Mouse (Mus musculus): ENCODE data around the gene Ankib1. TPM values are rescaled to one million over a fixed set of nuclear protein-coding genes. Genes with fewer than 3 reads are reported as not detected.

Ankib1 gene
- polyA plus RNA-seq (2014; fragmentation: Nextera tagmentation; extraction: Ambion mirVana): 11.4 and 12.4 TPM in 2 replicates

DNA sequence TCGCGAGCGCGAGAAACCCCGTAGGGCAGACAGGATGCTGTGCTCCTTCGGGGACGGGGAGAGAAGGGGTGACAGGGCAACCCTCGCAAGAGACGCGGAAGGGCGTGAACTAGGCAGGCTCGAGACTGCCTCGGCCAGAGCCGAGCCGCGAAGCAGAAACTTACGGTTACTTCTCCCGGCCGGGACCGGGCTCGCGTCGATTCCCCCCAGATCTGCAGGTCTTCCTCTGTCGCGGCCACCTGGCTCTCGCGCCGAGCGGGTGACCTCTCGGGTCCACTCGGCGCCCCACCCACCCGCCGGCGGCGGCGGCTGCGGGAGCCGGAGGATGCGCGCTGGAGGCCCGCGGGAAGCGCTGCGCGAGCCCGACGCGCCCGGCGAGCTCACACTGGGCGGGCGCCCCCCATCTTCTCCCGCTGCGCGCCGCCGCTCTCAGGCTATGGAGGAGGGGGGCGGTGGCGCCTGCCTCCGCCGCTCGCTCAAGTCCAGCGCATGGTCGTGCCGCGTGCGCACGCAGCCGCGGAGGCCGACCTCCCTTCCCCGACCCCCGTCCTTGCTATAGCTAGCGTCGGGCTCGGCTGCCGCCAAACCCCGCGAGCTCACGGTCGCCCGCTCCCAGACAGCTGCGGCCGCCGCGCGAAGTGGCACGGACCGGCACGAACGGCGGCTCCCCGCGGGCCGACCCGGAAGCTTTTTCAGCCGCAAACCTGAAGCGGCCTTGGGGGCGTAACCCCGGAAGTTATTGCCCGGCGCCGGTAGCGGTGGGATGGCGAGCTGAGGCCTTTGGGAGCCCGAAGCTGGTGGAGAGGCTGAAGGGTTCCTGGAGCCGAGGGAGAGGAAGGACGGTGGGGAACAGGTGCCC lies at the start of gene Ankib1, which contains the start of gene Krit1:
Gene Ankib1, minus strand, starts transcription at position 493 of the 859 bp plus-strand sequence.
Gene Krit1, plus strand, starts transcription at position 752 of the 859 bp plus-strand sequence.
- H3K4me2 ChIP-seq (ENCODE audit: low read length): peak within 1 kb of the TSS; percentile 77
- peaks cover 4% of the 10 kb centered on the region for H3K4me1 ChIP-seq (replicated peaks; ENCODE audit: control insufficient read depth, insufficient read depth, low read length)
- peak within 1 kb of the TSS; percentile 75 for H3K4me3 ChIP-seq (ENCODE audit: low read depth, low read length)
- H3K36me3 ChIP-seq (ENCODE audit: control insufficient read depth, insufficient read depth, low read length): no peaks in the 10 kb centered on the region
- peak within 1 kb of the TSS; percentile 76 for H3K9ac ChIP-seq (ENCODE audit: low read length)
- H3K27me3 ChIP-seq (replicated peaks; ENCODE audit: control insufficient read depth, insufficient read depth, low read length): no peaks in the 10 kb centered on the region
- DNase-seq (ENCODE audit: low spot score) (peak; percentile 94), ATAC-seq (replicated peaks; ENCODE audit: low FRiP score, low TSS enrichment, low read depth) (peak; percentile 96)
- H3K27ac ChIP-seq (ENCODE audit: low read depth): peak within 1 kb of the TSS; percentile 80
- under 1% methylated on average over 94 of the region's 109 CpGs for WGBS
- H3K9me3 ChIP-seq (ENCODE audit: control insufficient read depth, low read length): no peaks in the 10 kb centered on the region

DNA sequence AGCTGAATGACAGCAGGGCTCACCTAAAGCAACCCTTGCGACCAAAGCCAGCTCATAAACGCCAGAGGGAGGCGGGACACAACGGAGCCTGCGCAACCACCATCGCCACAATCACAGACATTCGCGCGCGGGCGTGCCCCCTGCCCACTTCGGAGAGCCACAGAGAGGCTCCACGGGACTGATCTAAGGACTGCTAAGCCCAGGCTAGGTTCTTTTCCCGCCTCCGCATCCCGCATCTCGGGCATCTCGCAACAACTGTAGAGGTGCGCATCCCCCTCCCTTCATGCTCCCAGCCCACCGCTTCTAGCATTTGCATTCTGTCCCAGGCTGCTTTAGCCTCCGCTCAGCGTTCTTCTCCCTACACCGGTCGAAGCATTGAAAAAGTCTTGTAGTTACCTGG lies 42.3 kb upstream of the Ankib1 start, which contains the start of gene Lrrd1:
Gene Lrrd1, plus strand, starts transcription at position 148 of the 400 bp plus-strand sequence.
- no peak for ATAC-seq (replicated peaks; ENCODE audit: low FRiP score, low TSS enrichment, low read depth)

DNA sequence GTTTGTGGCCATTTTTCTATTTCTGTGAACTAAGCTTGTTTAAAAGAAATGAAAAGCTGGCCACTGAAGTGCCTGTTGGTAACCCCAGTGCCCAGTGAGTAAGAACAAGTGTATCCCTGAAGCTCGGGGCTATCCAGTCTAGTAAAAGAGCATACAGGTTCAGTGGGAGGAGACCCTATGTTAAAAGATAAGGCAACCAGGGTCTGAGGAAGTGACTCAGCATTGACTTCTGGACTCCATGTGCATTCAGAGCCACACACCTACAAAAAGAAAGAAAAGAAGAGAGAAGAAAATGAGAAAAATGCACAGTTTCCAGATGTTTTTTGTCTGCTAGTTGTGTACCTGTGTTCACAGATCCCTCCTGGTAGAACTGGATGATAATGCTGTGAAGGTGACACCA lies 31.4 kb upstream of the Ankib1 start:
- no peaks in the 10 kb centered on the region for H3K9me3 ChIP-seq (ENCODE audit: control insufficient read depth, low read length)
- H3K4me3 ChIP-seq (ENCODE audit: low read depth, low read length): no peak overlapping the region
- DNase-seq (ENCODE audit: low spot score) (no peak), ATAC-seq (replicated peaks; ENCODE audit: low FRiP score, low TSS enrichment, low read depth) (no peak)
- no peak overlapping the region for H3K9ac ChIP-seq (ENCODE audit: low read length)
- H3K4me2 ChIP-seq (ENCODE audit: low read length): no peak overlapping the region
- no peaks in the 10 kb centered on the region for H3K27me3 ChIP-seq (replicated peaks; ENCODE audit: control insufficient read depth, insufficient read depth, low read length)
- no peaks in the 10 kb centered on the region for H3K4me1 ChIP-seq (replicated peaks; ENCODE audit: control insufficient read depth, insufficient read depth, low read length)
- H3K27ac ChIP-seq (ENCODE audit: low read depth): no peak overlapping the region
- WGBS: 76% methylated on average over 1 of the region's 1 CpGs
- H3K36me3 ChIP-seq (ENCODE audit: control insufficient read depth, insufficient read depth, low read length): peaks cover 49% of the 10 kb centered on the region

More for the DNA sequence above, 42.3 kb upstream of the Ankib1 start, which contains the start of gene Lrrd1:
- Histone ChIP-seq H3K36me3 (ENCODE audit: control insufficient read depth, insufficient read depth, low read length) (peaks cover 10% of the 10 kb centered on the region; the same call in 1 of the 2 replicates), H3K4me1 (replicated peaks; ENCODE audit: control insufficient read depth, insufficient read depth, low read length) (no peaks in the 10 kb centered on the region), H3K27me3 (replicated peaks; ENCODE audit: control insufficient read depth, insufficient read depth, low read length) (no peaks in the 10 kb centered on the region), H3K9ac (ENCODE audit: low read length) (no peak within 1 kb of the TSS; the same call in 1 of the 2 replicates), H3K9me3 (ENCODE audit: control insufficient read depth, low read length) (no peaks in the 10 kb centered on the region), H3K27ac (ENCODE audit: low read depth) (no peak within 1 kb of the TSS), H3K4me3 (ENCODE audit: low read depth, low read length) (peak within 1 kb of the TSS; percentile 29), H3K4me2 (ENCODE audit: low read length) (peak within 1 kb of the TSS; percentile 61)
- 6% methylated on average over 24 of the region's 24 CpGs for WGBS
- no peak for DNase-seq (ENCODE audit: low spot score)

DNA sequence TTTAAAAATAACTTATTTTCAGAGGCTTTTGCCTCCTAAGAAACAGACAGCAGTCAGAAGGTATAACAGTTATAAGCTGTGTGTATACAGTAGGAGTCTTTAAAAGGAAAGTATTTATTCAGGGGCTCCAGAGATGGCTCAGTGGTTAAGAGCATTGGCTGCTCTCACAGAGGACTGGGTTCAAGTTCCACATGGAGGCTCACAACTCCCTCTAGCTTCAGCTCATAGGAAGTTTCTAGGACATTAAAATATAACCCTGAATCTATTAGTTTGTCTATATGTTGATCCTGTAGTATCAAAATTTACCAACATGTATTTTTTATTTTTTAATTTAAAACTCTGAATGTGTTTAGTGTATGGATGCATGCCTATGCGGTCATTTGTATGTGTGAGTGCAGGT lies 5.7 kb upstream of the Ankib1 start:
- no peaks in the 10 kb centered on the region for H3K9me3 ChIP-seq (ENCODE audit: control insufficient read depth, low read length)
- H3K4me1 ChIP-seq (replicated peaks; ENCODE audit: control insufficient read depth, insufficient read depth, low read length): no peaks in the 10 kb centered on the region; the same call in 1 of the 2 replicates
- no peak overlapping the region for H3K9ac ChIP-seq (ENCODE audit: low read length)
- H3K27ac ChIP-seq (ENCODE audit: low read depth): no peak overlapping the region
- ATAC-seq (replicated peaks; ENCODE audit: low FRiP score, low TSS enrichment, low read depth) (no peak), DNase-seq (ENCODE audit: low spot score) (no peak)
- 92% methylated on average over 1 of the region's 1 CpGs for WGBS
- H3K4me2 ChIP-seq (ENCODE audit: low read length): no peak overlapping the region
- peaks cover 19% of the 10 kb centered on the region for H3K36me3 ChIP-seq (ENCODE audit: control insufficient read depth, insufficient read depth, low read length)
- no peaks in the 10 kb centered on the region for H3K27me3 ChIP-seq (replicated peaks; ENCODE audit: control insufficient read depth, insufficient read depth, low read length)
- H3K4me3 ChIP-seq (ENCODE audit: low read depth, low read length): no peak overlapping the region

DNA sequence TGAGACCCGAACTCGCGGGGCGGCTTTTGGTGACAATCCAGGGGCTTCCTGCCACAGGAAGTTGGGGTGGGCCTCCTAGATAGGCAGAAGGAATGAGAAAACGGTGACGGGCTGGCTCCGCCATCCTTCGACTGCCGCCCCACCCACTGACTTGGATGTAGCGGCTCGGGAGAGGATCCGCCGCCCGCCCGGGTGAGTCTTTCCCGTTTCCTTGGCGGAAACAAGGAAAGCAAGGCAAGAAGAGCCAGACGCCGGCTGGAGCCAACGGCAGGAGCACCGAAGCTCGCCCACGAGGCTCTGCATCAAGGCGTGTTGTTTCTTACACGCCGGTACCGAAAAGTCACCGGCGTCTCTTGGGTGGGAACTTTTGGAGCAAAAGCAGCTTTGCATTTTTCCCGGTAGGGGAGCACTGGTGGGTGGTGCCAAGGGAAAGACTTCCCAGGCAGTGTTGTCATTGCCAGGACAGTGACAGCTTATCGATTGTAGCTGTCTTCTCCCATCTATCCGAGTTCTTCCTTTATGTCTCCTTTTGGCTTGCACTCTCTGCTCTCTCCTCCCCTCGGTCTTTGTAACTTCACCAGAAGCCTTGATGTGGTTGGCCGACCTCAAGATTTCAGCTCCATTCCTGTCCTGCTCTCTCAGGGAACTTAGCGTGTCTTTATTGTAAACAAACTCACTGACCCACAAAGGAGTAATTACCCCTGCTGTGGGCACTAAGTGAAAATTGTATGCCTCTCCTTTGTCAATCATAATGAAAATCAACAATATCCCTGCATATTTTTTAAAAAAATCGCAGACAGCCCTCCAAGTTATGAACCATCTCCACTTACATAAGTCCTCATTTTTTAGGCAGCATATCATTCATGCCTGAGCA lies 804 bp upstream of the Ankib1 start:
- Histone ChIP-seq H3K4me3 (ENCODE audit: low read depth, low read length) (peak overlapping the region; percentile 75), H3K27ac (ENCODE audit: low read depth) (peak overlapping the region; percentile 80), H3K9ac (ENCODE audit: low read length) (peak overlapping the region; percentile 76), H3K4me1 (replicated peaks; ENCODE audit: control insufficient read depth, insufficient read depth, low read length) (peaks cover 4% of the 10 kb centered on the region), H3K27me3 (replicated peaks; ENCODE audit: control insufficient read depth, insufficient read depth, low read length) (no peaks in the 10 kb centered on the region), H3K9me3 (ENCODE audit: control insufficient read depth, low read length) (no peaks in the 10 kb centered on the region), H3K36me3 (ENCODE audit: control insufficient read depth, insufficient read depth, low read length) (no peaks in the 10 kb centered on the region; the same call in 1 of the 2 replicates), H3K4me2 (ENCODE audit: low read length) (peak overlapping the region; percentile 77)
- peak; percentile 76 for ATAC-seq (replicated peaks; ENCODE audit: low FRiP score, low TSS enrichment, low read depth)
- DNase-seq (ENCODE audit: low spot score): no peak
- WGBS: under 1% methylated on average over 36 of the region's 36 CpGs

DNA sequence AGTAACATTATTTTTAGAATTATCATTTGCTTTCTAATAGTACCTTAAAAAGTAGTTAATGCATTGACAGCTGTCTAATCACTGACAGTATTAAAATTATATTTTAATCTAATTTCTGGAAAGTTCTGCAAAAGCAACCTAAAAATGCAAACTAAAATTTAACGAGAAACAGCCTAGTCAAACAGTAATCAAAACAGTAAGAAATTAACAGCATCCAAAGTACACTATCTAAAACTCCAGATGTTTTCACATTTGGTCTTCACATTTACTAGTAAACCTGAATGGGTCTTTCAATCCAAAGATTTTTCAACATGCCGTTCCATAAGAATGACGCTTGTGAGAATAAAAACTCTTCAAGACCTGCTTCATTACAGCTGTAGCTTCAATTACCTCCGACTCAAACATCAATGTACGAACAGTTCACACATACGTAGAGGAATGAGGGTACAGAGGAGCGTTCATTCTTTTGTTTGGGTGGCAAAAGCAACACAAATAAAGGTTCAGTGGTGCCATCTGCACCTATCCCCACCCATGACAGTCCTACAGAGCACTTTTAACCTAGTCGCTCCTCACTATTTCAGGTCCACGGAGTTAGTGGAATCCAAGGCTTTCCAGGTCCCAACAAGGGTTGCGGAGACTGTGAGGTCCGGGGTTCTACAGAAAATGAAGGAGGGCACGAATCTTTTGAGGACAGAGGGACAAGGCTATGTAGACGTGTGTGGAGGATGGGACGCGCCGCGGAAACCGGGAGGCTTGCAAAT lies 873 bp downstream of the Ankib1 start:
- no peaks in the 10 kb centered on the region for H3K36me3 ChIP-seq (ENCODE audit: control insufficient read depth, insufficient read depth, low read length)
- ATAC-seq (replicated peaks; ENCODE audit: low FRiP score, low TSS enrichment, low read depth): no peak; the same call in 1 of the 2 replicates
- H3K4me2 ChIP-seq (ENCODE audit: low read length): peak overlapping the region; percentile 77
- 7% methylated on average over 18 of the region's 18 CpGs for WGBS
- DNase-seq (ENCODE audit: low spot score): no peak
- no peaks in the 10 kb centered on the region for H3K27me3 ChIP-seq (replicated peaks; ENCODE audit: control insufficient read depth, insufficient read depth, low read length)
- peak overlapping the region; percentile 80 for H3K27ac ChIP-seq (ENCODE audit: low read depth)
- H3K9me3 ChIP-seq (ENCODE audit: control insufficient read depth, low read length): no peaks in the 10 kb centered on the region
- peaks cover 4% of the 10 kb centered on the region for H3K4me1 ChIP-seq (replicated peaks; ENCODE audit: control insufficient read depth, insufficient read depth, low read length)
- peak overlapping the region; percentile 75 for H3K4me3 ChIP-seq (ENCODE audit: low read depth, low read length)
- H3K9ac ChIP-seq (ENCODE audit: low read length): peak overlapping the region; percentile 76

DNA sequence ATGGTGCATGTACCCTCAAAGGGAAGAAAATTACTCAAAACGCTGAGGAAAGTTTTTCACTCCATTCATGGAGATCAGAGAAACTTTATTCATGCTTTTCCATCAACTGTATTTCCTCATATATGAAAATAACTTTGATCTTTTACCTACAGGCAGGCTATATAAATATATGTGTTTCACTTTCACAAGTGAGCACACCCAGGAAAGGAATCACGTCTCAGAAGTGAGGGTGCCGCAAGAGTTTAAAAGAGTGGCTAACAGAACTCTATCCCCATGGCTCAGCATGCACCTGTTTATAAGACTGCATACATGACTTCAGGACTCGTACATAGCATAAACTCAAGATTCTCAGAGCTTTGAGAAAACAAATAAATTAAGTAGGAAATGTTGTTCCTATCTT lies 1.8 kb downstream of the Ankib1 start:
- DNase-seq (ENCODE audit: low spot score): no peak
- H3K27ac ChIP-seq (ENCODE audit: low read depth): no peak overlapping the region
- no peak overlapping the region for H3K9ac ChIP-seq (ENCODE audit: low read length)
- no peaks in the 10 kb centered on the region for H3K9me3 ChIP-seq (ENCODE audit: control insufficient read depth, low read length)
- peaks cover 4% of the 10 kb centered on the region for H3K4me1 ChIP-seq (replicated peaks; ENCODE audit: control insufficient read depth, insufficient read depth, low read length)
- ATAC-seq (replicated peaks; ENCODE audit: low FRiP score, low TSS enrichment, low read depth): no peak
- H3K4me2 ChIP-seq (ENCODE audit: low read length): no peak overlapping the region; the same call in 1 of the 2 replicates
- 79% methylated on average over 4 of the region's 4 CpGs for WGBS
- H3K4me3 ChIP-seq (ENCODE audit: low read depth, low read length): no peak overlapping the region
- no peaks in the 10 kb centered on the region for H3K36me3 ChIP-seq (ENCODE audit: control insufficient read depth, insufficient read depth, low read length)
- H3K27me3 ChIP-seq (replicated peaks; ENCODE audit: control insufficient read depth, insufficient read depth, low read length): no peaks in the 10 kb centered on the region

DNA sequence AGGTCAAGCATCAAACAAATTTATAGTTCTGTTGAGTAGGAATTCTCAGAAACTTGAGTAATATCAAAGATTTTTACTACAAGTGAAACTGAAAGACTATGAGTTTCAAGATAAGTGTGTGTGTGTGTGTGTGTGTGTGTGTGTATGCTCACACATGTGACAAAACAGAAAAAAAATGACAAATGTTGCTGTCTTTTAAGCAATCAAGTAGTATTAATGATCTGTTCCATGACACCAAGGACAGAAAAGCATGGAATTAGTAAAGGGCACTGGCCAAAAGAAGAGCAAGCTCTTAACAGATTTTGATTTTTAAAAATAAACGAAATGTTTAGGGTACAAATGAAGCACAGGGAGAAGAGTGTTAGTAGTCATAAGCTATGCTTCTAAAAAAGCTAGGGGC lies 2.7 kb downstream of the Ankib1 start:
- no peaks in the 10 kb centered on the region for H3K9me3 ChIP-seq (ENCODE audit: control insufficient read depth, low read length)
- DNase-seq (ENCODE audit: low spot score) (no peak), ATAC-seq (replicated peaks; ENCODE audit: low FRiP score, low TSS enrichment, low read depth) (no peak)
- H3K4me3 ChIP-seq (ENCODE audit: low read depth, low read length): no peak overlapping the region
- no peaks in the 10 kb centered on the region for H3K27me3 ChIP-seq (replicated peaks; ENCODE audit: control insufficient read depth, insufficient read depth, low read length)
- H3K36me3 ChIP-seq (ENCODE audit: control insufficient read depth, insufficient read depth, low read length): no peaks in the 10 kb centered on the region
- no peak overlapping the region for H3K27ac ChIP-seq (ENCODE audit: low read depth)
- WGBS: 82% methylated on average over 1 of the region's 1 CpGs
- no peak overlapping the region for H3K4me2 ChIP-seq (ENCODE audit: low read length)
- peaks cover 4% of the 10 kb centered on the region for H3K4me1 ChIP-seq (replicated peaks; ENCODE audit: control insufficient read depth, insufficient read depth, low read length)
- H3K9ac ChIP-seq (ENCODE audit: low read length): no peak overlapping the region
